Mouse (Mus musculus): ENCODE data around the gene Rab22a.

DNA sequence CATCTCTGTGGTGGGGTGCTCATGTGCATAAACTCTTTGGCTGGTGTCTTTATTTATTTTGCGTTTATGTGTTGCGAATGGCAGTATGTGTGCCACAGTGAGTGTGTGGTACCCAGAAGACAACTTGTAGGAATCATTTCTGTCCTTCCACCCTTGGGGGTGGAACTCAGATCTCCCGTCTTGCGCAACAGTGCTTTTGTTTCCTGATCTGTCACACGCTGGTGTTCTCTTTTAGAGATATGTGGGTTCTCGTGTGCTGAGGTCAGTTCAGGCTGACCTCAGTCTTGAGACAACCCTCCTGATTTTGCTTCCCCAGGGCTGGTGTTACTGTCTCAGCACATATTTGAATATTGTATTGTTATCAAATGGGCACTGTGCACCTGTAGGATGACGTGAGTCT lies 79.5 kb downstream of the Rab22a start:
- TF ChIP-seq MAFK (IDR thresholded peaks at IDR 0.05; ENCODE audit: insufficient read depth, low read depth, low read length) (no peak), CHD2 (IDR thresholded peaks at IDR 0.05; ENCODE audit: low read depth, low read length) (no peak), HCFC1 (IDR thresholded peaks at IDR 0.05; ENCODE audit: borderline replicate concordance, insufficient read depth, low read length) (no peak), ZNF384 (IDR thresholded peaks at IDR 0.05; ENCODE audit: low read depth, low read length) (no peak), ZC3H11A (IDR thresholded peaks at IDR 0.05; ENCODE audit: borderline replicate concordance, low read depth, low read length) (no peak)

Measured in ES-E14 (cell line).